Mouse (Mus musculus): ENCODE data around the gene Rps28.

- TF ChIP-seq CTCF (IDR thresholded peaks at IDR 0.05; ENCODE audit: low read depth) = peak; percentile 94
- TF ChIP-seq EP300 (IDR thresholded peaks at IDR 0.05; ENCODE audit: low read depth) = no peak
Observed at GRCm38 (mm10) chr17:33826850-33827249, 2.5 kb upstream of the Rps28 start.

Data from liver, postnatal 0 days (tissue).